Mouse (Mus musculus) cerebellum, adult 2 months (tissue): ENCODE results near the gene Prkacb.

Source experiments
- CTCF ChIP-seq: fragments of 200-500 bp; IDR thresholded peaks from 2 replicates; pipeline ENCODE4 v1.5.1; 2011; ENCODE audit warnings: low read depth, mild to moderate bottlenecking, control low read depth, low read length, moderate library complexity, borderline replicate concordance; ENCODE audit not compliant: insufficient read depth
- POLR2A ChIP-seq: fragments of 200-500 bp; IDR thresholded peaks from 2 replicates; pipeline ENCODE4 v1.6.1; 2011; ENCODE audit warnings: low read length, control low read depth, borderline replicate concordance; ENCODE audit not compliant: insufficient read depth

GRCm38 (mm10) chr3:146782548-146782947 lies 30.2 kb downstream of the Prkacb start:
- TF ChIP-seq CTCF: no peak
- TF ChIP-seq POLR2A: no peak
